8 mouse cellular contexts compared by ENCODE assay signal in the genomic region with DNA sequence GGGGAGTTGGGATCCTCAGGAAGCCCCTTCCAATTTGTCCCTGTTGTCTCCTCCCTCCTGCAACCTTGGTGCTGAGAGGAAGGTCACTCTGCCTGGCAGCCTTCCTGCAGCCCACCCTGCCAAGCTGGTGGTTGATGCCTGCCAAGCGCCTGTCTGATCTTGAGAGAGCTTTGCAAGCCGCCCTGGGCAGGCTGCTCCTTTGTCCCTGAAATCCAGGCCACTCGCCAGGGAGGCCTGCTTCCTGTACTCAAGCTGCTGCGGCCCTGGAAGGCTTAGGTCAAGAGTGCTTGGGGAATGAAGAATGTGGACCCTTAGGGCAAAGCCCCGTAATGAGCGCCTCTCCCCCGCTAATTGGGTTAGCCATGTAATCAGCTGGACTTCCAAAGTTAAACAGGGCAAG. TPM values are rescaled to one million over a fixed set of nuclear protein-coding genes. Genes with fewer than 3 reads are reported as not detected.
A peak's percentile ranks its signal among the peaks of the same experiment; 100 is the strongest.
DNase-seq lines count a peak whose midpoint lies in the region; ATAC-seq and TF ChIP-seq lines count a peak whose summit lies in the region.

No protein-coding gene starts in this region.

- no peak overlapping the region for H3K4me3 ChIP-seq in heart, embryonic 12.5 days
- no peak overlapping the region for H3K4me3 ChIP-seq in kidney, postnatal 0 days (replicated peaks; ENCODE audit: low read depth, low read length)
- H3K4me3 ChIP-seq in liver, embryonic 12.5 days, result no peak overlapping the region
- no peak overlapping the region for H3K4me3 ChIP-seq in neural tube, embryonic 14.5 days (ENCODE audit: low read depth, low read length)

- H3K27ac ChIP-seq in heart, embryonic 12.5 days (ENCODE audit: poor library complexity, severe bottlenecking), result peak overlapping the region; percentile 97
- H3K27ac ChIP-seq in kidney, postnatal 0 days, result peak overlapping the region; percentile 32; the same call in 1 of the 2 replicates
- peak overlapping the region; percentile 58; the same call in 1 of the 2 replicates for H3K27ac ChIP-seq in liver, embryonic 12.5 days
- H3K27ac ChIP-seq in neural tube, embryonic 14.5 days (ENCODE audit: low read depth, low read length), result peak overlapping the region; percentile 1; the same call in 1 of the 2 replicates

- WGBS in heart, embryonic 12.5 days, result 7% methylated on average over 7 of the region's 7 CpGs
- 22% methylated on average over 7 of the region's 7 CpGs for WGBS in kidney, postnatal 0 days
- 48% methylated on average over 7 of the region's 7 CpGs for WGBS in liver, embryonic 12.5 days (ENCODE audit: insufficient replicate concordance)
- WGBS in neural tube, embryonic 14.5 days, result 23% methylated on average over 7 of the region's 7 CpGs

- H3K4me1 ChIP-seq in heart, embryonic 12.5 days (replicated peaks), result peaks cover 88% of the 10 kb centered on the region
- H3K4me1 ChIP-seq in kidney, postnatal 0 days (replicated peaks; ENCODE audit: insufficient read depth, low read length), result peaks cover 24% of the 10 kb centered on the region
- peaks cover 58% of the 10 kb centered on the region for H3K4me1 ChIP-seq in liver, embryonic 12.5 days
- peaks cover 7% of the 10 kb centered on the region for H3K4me1 ChIP-seq in neural tube, embryonic 14.5 days (ENCODE audit: control insufficient read depth, insufficient read depth, low read length)

- no peaks in the 10 kb centered on the region for H3K27me3 ChIP-seq in heart, embryonic 12.5 days (replicated peaks)
- H3K27me3 ChIP-seq in kidney, postnatal 0 days (ENCODE audit: insufficient read depth, low read length), result no peaks in the 10 kb centered on the region
- no peaks in the 10 kb centered on the region for H3K27me3 ChIP-seq in liver, embryonic 12.5 days (replicated peaks)
- no peaks in the 10 kb centered on the region for H3K27me3 ChIP-seq in neural tube, embryonic 14.5 days (ENCODE audit: control insufficient read depth, insufficient read depth, low read length)

- TF ChIP-seq POLR2A in brain, embryonic 14.5 days (IDR thresholded peaks at IDR 0.05; ENCODE audit: borderline replicate concordance, extremely low read depth, insufficient read depth, insufficient read length, poor library complexity, severe bottlenecking), result no peak

- H3K9ac ChIP-seq in heart, embryonic 12.5 days, result 0 out of 2 replicates have a peak overlapping the region, but pooled peaks have one; percentile 1
- no peak overlapping the region for H3K9ac ChIP-seq in kidney, postnatal 0 days (ENCODE audit: low read depth, low read length)
- no peak overlapping the region for H3K9ac ChIP-seq in liver, embryonic 12.5 days
- H3K9ac ChIP-seq in neural tube, embryonic 14.5 days (replicated peaks; ENCODE audit: low read depth, low read length), result no peak overlapping the region

- ATAC-seq in heart, embryonic 12.5 days (ENCODE audit: insufficient number of reproducible peaks, low FRiP score), result peak; percentile 73
- ATAC-seq in kidney, postnatal 0 days (replicated peaks; ENCODE audit: low FRiP score, low read depth), result no peak; the same call in 1 of the 2 replicates
- ATAC-seq in liver, embryonic 12.5 days, result no peak
- ATAC-seq in neural tube, embryonic 14.5 days (ENCODE audit: low read depth), result peak; percentile 65; the same call in 1 of the 2 replicates

- 0 out of 2 replicates have a peak, but pooled peaks cover 2% of the 10 kb centered on the region for H3K36me3 ChIP-seq in heart, embryonic 12.5 days
- H3K36me3 ChIP-seq in kidney, postnatal 0 days (ENCODE audit: insufficient read depth, low read length), result no peaks in the 10 kb centered on the region
- H3K36me3 ChIP-seq in liver, embryonic 12.5 days, result no peaks in the 10 kb centered on the region
- H3K36me3 ChIP-seq in neural tube, embryonic 14.5 days (ENCODE audit: control insufficient read depth, insufficient read depth, low read length), result no peaks in the 10 kb centered on the region

- no peak for TF ChIP-seq CTCF in brain, embryonic 14.5 days (IDR thresholded peaks at IDR 0.05; ENCODE audit: borderline replicate concordance, extremely low read depth, insufficient read depth, insufficient read length)
- no peak for TF ChIP-seq CTCF in kidney, postnatal 0 days (IDR thresholded peaks at IDR 0.05; ENCODE audit: low read depth)

- peak overlapping the region; percentile 40 for H3K4me2 ChIP-seq in heart, embryonic 12.5 days
- no peak overlapping the region for H3K4me2 ChIP-seq in kidney, postnatal 0 days (ENCODE audit: low read length)
- H3K4me2 ChIP-seq in liver, embryonic 12.5 days, result no peak overlapping the region
- H3K4me2 ChIP-seq in neural tube, embryonic 14.5 days (ENCODE audit: low read depth, low read length), result no peak overlapping the region

- peak; percentile 96 for DNase-seq in brain, embryonic 14.5 days (ENCODE audit: low read depth)
- DNase-seq in embryo, embryonic 9.5 days (ENCODE audit: extremely low spot score), result peak; percentile 58
- peak; percentile 67 for DNase-seq in kidney, postnatal 0 days (ENCODE audit: low spot score)
- DNase-seq in spleen, adult 12 weeks (ENCODE audit: low spot score), result no peak
- no peak for DNase-seq in thymus, postnatal 4 days

- no peaks in the 10 kb centered on the region for H3K9me3 ChIP-seq in heart, embryonic 12.5 days (replicated peaks)
- H3K9me3 ChIP-seq in kidney, postnatal 0 days (replicated peaks; ENCODE audit: low read length), result no peaks in the 10 kb centered on the region
- H3K9me3 ChIP-seq in liver, embryonic 12.5 days (replicated peaks), result no peaks in the 10 kb centered on the region
- H3K9me3 ChIP-seq in neural tube, embryonic 14.5 days (ENCODE audit: control insufficient read depth, low read length), result no peaks in the 10 kb centered on the region

RNA-seq across cellular contexts. Expression of gene Ccnjl, which starts 19.6 kb away (rescaled TPM):
- 6.2 and 8.2 TPM in 2 replicates for polyA plus RNA-seq in brain, embryonic 14.5 days (2012; rRNA removed)
- 18.9 and 22.9 TPM in 2 replicates for polyA plus RNA-seq in heart, embryonic 12.5 days (2016; fragmentation: Nextera tagmentation; extraction: Ambion mirVana)
- 14.1 and 14.2 TPM in 2 replicates for polyA plus RNA-seq in kidney, postnatal 0 days (2015; fragmentation: Nextera tagmentation; extraction: Ambion mirVana)
- 5.4 and 5.6 TPM in 2 replicates for polyA plus RNA-seq in liver, embryonic 12.5 days (2016; fragmentation: Nextera tagmentation; extraction: Ambion mirVana)
- polyA plus RNA-seq in neural tube, embryonic 14.5 days (2014; fragmentation: Nextera tagmentation; extraction: Ambion mirVana), result 9.5 and 14.5 TPM in 2 replicates

RNA-seq across cellular contexts. Expression of gene 4933415A04Rik, which starts 38.7 kb away (rescaled TPM):
- polyA plus RNA-seq in brain, embryonic 14.5 days (2012; rRNA removed), result 0.67 and 1.2 TPM in 2 replicates
- 4.6 and 5.6 TPM in 2 replicates for polyA plus RNA-seq in heart, embryonic 12.5 days (2016; fragmentation: Nextera tagmentation; extraction: Ambion mirVana)
- polyA plus RNA-seq in kidney, postnatal 0 days (2015; fragmentation: Nextera tagmentation; extraction: Ambion mirVana), result 3.8 and 4.6 TPM in 2 replicates
- polyA plus RNA-seq in liver, embryonic 12.5 days (2016; fragmentation: Nextera tagmentation; extraction: Ambion mirVana), result 1.0 and 1.4 TPM in 2 replicates
- polyA plus RNA-seq in neural tube, embryonic 14.5 days (2014; fragmentation: Nextera tagmentation; extraction: Ambion mirVana), result 3.8 and 4.4 TPM in 2 replicates

RNA-seq across cellular contexts. Expression of gene Fabp6, which starts 53.2 kb away (rescaled TPM):
- polyA plus RNA-seq in brain, embryonic 14.5 days (2012; rRNA removed), result not detected in 2 replicates
- not detected in 2 replicates for polyA plus RNA-seq in heart, embryonic 12.5 days (2016; fragmentation: Nextera tagmentation; extraction: Ambion mirVana)
- 0.36 TPM in 1 of 2 replicates, not detected in the other for polyA plus RNA-seq in kidney, postnatal 0 days (2015; fragmentation: Nextera tagmentation; extraction: Ambion mirVana)
- not detected in 2 replicates for polyA plus RNA-seq in liver, embryonic 12.5 days (2016; fragmentation: Nextera tagmentation; extraction: Ambion mirVana)
- not detected in 2 replicates for polyA plus RNA-seq in neural tube, embryonic 14.5 days (2014; fragmentation: Nextera tagmentation; extraction: Ambion mirVana)

Comparison
In these comparisons a context has a peak if more than half of its experiments do, and no peak if none do; other contexts are left out.
1. DNase-seq: peak in brain, embryonic 14.5 days (single experiment), embryo, embryonic 9.5 days (single experiment) and kidney, postnatal 0 days (single experiment); none in spleen, adult 12 weeks (single experiment) and thymus, postnatal 4 days (single experiment).
2. ATAC-seq: peak in heart, embryonic 12.5 days (single experiment) and neural tube, embryonic 14.5 days (single experiment); none in kidney, postnatal 0 days (single experiment) and liver, embryonic 12.5 days (single experiment).
3. H3K27ac ChIP-seq: peak in every context shown above with its lines; median percentile 97 in heart, embryonic 12.5 days; 58 in liver, embryonic 12.5 days; 32 in kidney, postnatal 0 days; 1 in neural tube, embryonic 14.5 days.